Mouse (Mus musculus) liver, embryonic 14 days (tissue): Measurements from ENCODE around the gene 4921517D22Rik. TPM values are rescaled to one million over a fixed set of nuclear protein-coding genes. Genes with fewer than 3 reads are reported as not detected.

Experiments
- polyA plus RNA-seq: library from polyadenylated mRNA; depleted of rRNA; stranded (reverse); fragments of >200 nt; gene quantifications from 2 replicates; pipeline ENCODE4 v1.2.3, GENCODE M21; 2012; rRNA removed

The 4921517D22Rik gene
- polyA plus RNA-seq = not detected in 2 replicates

GRCm38 (mm10) chr13:59694008-59694407 lies at the start of gene 4921517D22Rik:
Gene 4921517D22Rik (minus strand): TSS chr13:59694108.

GRCm38 (mm10) chr13:59731652-59732051 lies 37.7 kb upstream of the 4921517D22Rik start, which contains the start of gene Spata31d1d:
Gene Spata31d1d (minus strand): TSS chr13:59731752.

GRCm38 (mm10) chr13:59711984-59712383 lies 18.1 kb upstream of the 4921517D22Rik start, which contains the start of gene Spata31d1b:
Gene Spata31d1b (plus strand): TSS chr13:59712284.

GRCm38 (mm10) chr13:59710230-59710629 lies 16.3 kb upstream of the 4921517D22Rik start, which contains the start of gene Spata31d1a:
Gene Spata31d1a (minus strand): TSS chr13:59710330.

GRCm38 (mm10) chr13:59675151-59676011 lies 18.5 kb downstream of the 4921517D22Rik start, which contains the start of gene Golm1:
Gene Golm1 (minus strand): TSS chr13:59675811.

Other genes starting within 250 kb of the 4921517D22Rik start
- 4.4 and 4.8 TPM in 2 replicates for gene Agtpbp1, start 108.9 kb downstream of the 4921517D22Rik start, polyA plus RNA-seq
- gene Naa35, start 108.8 kb downstream of the 4921517D22Rik start, polyA plus RNA-seq = 15.2 and 15.7 TPM in 2 replicates
- 26.8 and 27.5 TPM in 2 replicates for gene Golm1, start 18.3 kb downstream of the 4921517D22Rik start, polyA plus RNA-seq
- 0.01 TPM in 1 of 2 replicates, not detected in the other for gene Spata31d1a, start 16.2 kb upstream of the 4921517D22Rik start, polyA plus RNA-seq
- gene Spata31d1b, start 18.2 kb upstream of the 4921517D22Rik start, polyA plus RNA-seq = not detected in 2 replicates
- gene Spata31d1d, start 37.6 kb upstream of the 4921517D22Rik start, polyA plus RNA-seq = not detected in 2 replicates
- gene 1700014D04Rik, start 52.6 kb upstream of the 4921517D22Rik start, polyA plus RNA-seq = 0.05 TPM in 1 of 2 replicates, not detected in the other
- gene Isca1, start 75.7 kb upstream of the 4921517D22Rik start, polyA plus RNA-seq = 119 and 144 TPM in 2 replicates
- gene Gm49354, start 88.1 kb upstream of the 4921517D22Rik start, polyA plus RNA-seq = 0.31 and 0.68 TPM in 2 replicates
- 38.1 and 43.2 TPM in 2 replicates for gene Tut7, start 129.0 kb upstream of the 4921517D22Rik start, polyA plus RNA-seq